Mouse (Mus musculus): Measurements from ENCODE around the gene Togaram2. TPM values are rescaled to one million over a fixed set of nuclear protein-coding genes. Genes with fewer than 3 reads are reported as not detected.

Gene Togaram2
- polyA plus RNA-seq, 1 experiment from 2014 or later: 1.9 TPM

GRCm38 (mm10) chr17:71669511-71669910 is 3.5 kb upstream of the Togaram2 start:
- ATAC-seq (replicated peaks; ENCODE audit: insufficient number of reproducible peaks, low FRiP score, low TSS enrichment): no peak
- no peaks in the 10 kb centered on the region for H3K36me3 ChIP-seq (ENCODE audit: control insufficient read depth, insufficient read depth, low read length)
- H3K4me3 ChIP-seq (ENCODE audit: low read depth, low read length): no peak overlapping the region
- H3K4me2 ChIP-seq: no peak overlapping the region
- H3K9ac ChIP-seq (ENCODE audit: low read depth, low read length): no peak overlapping the region
- H3K27me3 ChIP-seq (ENCODE audit: control insufficient read depth, insufficient read depth, low read length): no peaks in the 10 kb centered on the region
- WGBS (ENCODE audit: insufficient replicate concordance): 75% methylated on average over 5 of the region's 5 CpGs
- no peaks in the 10 kb centered on the region for H3K4me1 ChIP-seq (ENCODE audit: control insufficient read depth, insufficient read depth, low read length)
- no peak overlapping the region for H3K27ac ChIP-seq (ENCODE audit: low read depth, low read length)
- no peaks in the 10 kb centered on the region; the same call in 1 of the 2 replicates for H3K9me3 ChIP-seq (replicated peaks; ENCODE audit: control insufficient read depth, low read length)

GRCm38 (mm10) chr17:71671840-71672546 is 1.1 kb upstream of the Togaram2 start:
- Histone ChIP-seq H3K9me3 (replicated peaks; ENCODE audit: control insufficient read depth, low read length) (no peaks in the 10 kb centered on the region; the same call in 1 of the 2 replicates), H3K27me3 (ENCODE audit: control insufficient read depth, insufficient read depth, low read length) (no peaks in the 10 kb centered on the region), H3K4me2 (no peak overlapping the region), H3K4me3 (ENCODE audit: low read depth, low read length) (no peak overlapping the region), H3K36me3 (ENCODE audit: control insufficient read depth, insufficient read depth, low read length) (no peaks in the 10 kb centered on the region), H3K27ac (ENCODE audit: low read depth, low read length) (no peak overlapping the region), H3K4me1 (ENCODE audit: control insufficient read depth, insufficient read depth, low read length) (no peaks in the 10 kb centered on the region), H3K9ac (ENCODE audit: low read depth, low read length) (no peak overlapping the region)
- WGBS (ENCODE audit: insufficient replicate concordance): 50% methylated on average over 17 of the region's 17 CpGs
- ATAC-seq (replicated peaks; ENCODE audit: insufficient number of reproducible peaks, low FRiP score, low TSS enrichment): no peak

- H3K27ac ChIP-seq (ENCODE audit: low read depth, low read length): no peak overlapping the region
- no peaks in the 10 kb centered on the region for H3K9me3 ChIP-seq (replicated peaks; ENCODE audit: control insufficient read depth, low read length)
- no peak overlapping the region for H3K4me2 ChIP-seq
- no peaks in the 10 kb centered on the region for H3K36me3 ChIP-seq (ENCODE audit: control insufficient read depth, insufficient read depth, low read length)
- H3K27me3 ChIP-seq (ENCODE audit: control insufficient read depth, insufficient read depth, low read length): no peaks in the 10 kb centered on the region
- no peak overlapping the region for H3K9ac ChIP-seq (ENCODE audit: low read depth, low read length)
- no peak for ATAC-seq (replicated peaks; ENCODE audit: insufficient number of reproducible peaks, low FRiP score, low TSS enrichment)
- no peaks in the 10 kb centered on the region for H3K4me1 ChIP-seq (ENCODE audit: control insufficient read depth, insufficient read depth, low read length)
- 77% methylated on average over 9 of the region's 9 CpGs for WGBS (ENCODE audit: insufficient replicate concordance)
- H3K4me3 ChIP-seq (ENCODE audit: low read depth, low read length): no peak overlapping the region
These were observed 875 bp downstream of the Togaram2 start for GRCm38 (mm10) chr17:71673936-71674335.

- Histone ChIP-seq H3K9me3 (replicated peaks; ENCODE audit: control insufficient read depth, low read length) (no peaks in the 10 kb centered on the region), H3K27me3 (ENCODE audit: control insufficient read depth, insufficient read depth, low read length) (no peaks in the 10 kb centered on the region), H3K4me2 (no peak overlapping the region), H3K4me3 (ENCODE audit: low read depth, low read length) (no peak overlapping the region), H3K36me3 (ENCODE audit: control insufficient read depth, insufficient read depth, low read length) (no peaks in the 10 kb centered on the region), H3K4me1 (ENCODE audit: control insufficient read depth, insufficient read depth, low read length) (no peaks in the 10 kb centered on the region), H3K27ac (ENCODE audit: low read depth, low read length) (no peak overlapping the region), H3K9ac (ENCODE audit: low read depth, low read length) (no peak overlapping the region)
- ATAC-seq (replicated peaks; ENCODE audit: insufficient number of reproducible peaks, low FRiP score, low TSS enrichment): no peak
- 89% methylated on average over 18 of the region's 18 CpGs for WGBS (ENCODE audit: insufficient replicate concordance)
These were observed 1.8 kb downstream of the Togaram2 start for GRCm38 (mm10) chr17:71674886-71675285.

GRCm38 (mm10) chr17:71681666-71682065 is 8.6 kb downstream of the Togaram2 start:
- ATAC-seq (replicated peaks; ENCODE audit: insufficient number of reproducible peaks, low FRiP score, low TSS enrichment): no peak
- 71% methylated on average over 14 of the region's 14 CpGs for WGBS (ENCODE audit: insufficient replicate concordance)
- Histone ChIP-seq H3K4me1 (ENCODE audit: control insufficient read depth, insufficient read depth, low read length) (no peaks in the 10 kb centered on the region), H3K36me3 (ENCODE audit: control insufficient read depth, insufficient read depth, low read length) (no peaks in the 10 kb centered on the region), H3K27me3 (ENCODE audit: control insufficient read depth, insufficient read depth, low read length) (no peaks in the 10 kb centered on the region), H3K9me3 (replicated peaks; ENCODE audit: control insufficient read depth, low read length) (no peaks in the 10 kb centered on the region), H3K4me3 (ENCODE audit: low read depth, low read length) (no peak overlapping the region), H3K9ac (ENCODE audit: low read depth, low read length) (no peak overlapping the region), H3K4me2 (no peak overlapping the region), H3K27ac (ENCODE audit: low read depth, low read length) (no peak overlapping the region)

GRCm38 (mm10) chr17:71682379-71682778 is 9.3 kb downstream of the Togaram2 start:
- Histone ChIP-seq H3K4me2 (no peak overlapping the region), H3K27me3 (ENCODE audit: control insufficient read depth, insufficient read depth, low read length) (no peaks in the 10 kb centered on the region), H3K4me3 (ENCODE audit: low read depth, low read length) (no peak overlapping the region), H3K36me3 (ENCODE audit: control insufficient read depth, insufficient read depth, low read length) (no peaks in the 10 kb centered on the region), H3K4me1 (ENCODE audit: control insufficient read depth, insufficient read depth, low read length) (no peaks in the 10 kb centered on the region), H3K9ac (ENCODE audit: low read depth, low read length) (no peak overlapping the region), H3K9me3 (replicated peaks; ENCODE audit: control insufficient read depth, low read length) (no peaks in the 10 kb centered on the region), H3K27ac (ENCODE audit: low read depth, low read length) (no peak overlapping the region)
- no peak for ATAC-seq (replicated peaks; ENCODE audit: insufficient number of reproducible peaks, low FRiP score, low TSS enrichment)
- 73% methylated on average over 4 of the region's 4 CpGs for WGBS (ENCODE audit: insufficient replicate concordance)

- Histone ChIP-seq H3K27me3 (ENCODE audit: control insufficient read depth, insufficient read depth, low read length) (no peaks in the 10 kb centered on the region), H3K27ac (ENCODE audit: low read depth, low read length) (no peak overlapping the region), H3K9me3 (replicated peaks; ENCODE audit: control insufficient read depth, low read length) (no peaks in the 10 kb centered on the region), H3K4me2 (no peak overlapping the region), H3K4me3 (ENCODE audit: low read depth, low read length) (no peak overlapping the region), H3K4me1 (ENCODE audit: control insufficient read depth, insufficient read depth, low read length) (no peaks in the 10 kb centered on the region), H3K9ac (ENCODE audit: low read depth, low read length) (no peak overlapping the region), H3K36me3 (ENCODE audit: control insufficient read depth, insufficient read depth, low read length) (no peaks in the 10 kb centered on the region)
- 82% methylated on average over 6 of the region's 6 CpGs for WGBS (ENCODE audit: insufficient replicate concordance)
- ATAC-seq (replicated peaks; ENCODE audit: insufficient number of reproducible peaks, low FRiP score, low TSS enrichment): no peak
These were observed 10.2 kb downstream of the Togaram2 start for GRCm38 (mm10) chr17:71683281-71683680.

- Histone ChIP-seq H3K9me3 (replicated peaks; ENCODE audit: control insufficient read depth, low read length) (no peaks in the 10 kb centered on the region), H3K27me3 (ENCODE audit: control insufficient read depth, insufficient read depth, low read length) (no peaks in the 10 kb centered on the region), H3K4me3 (ENCODE audit: low read depth, low read length) (no peak overlapping the region), H3K4me1 (ENCODE audit: control insufficient read depth, insufficient read depth, low read length) (no peaks in the 10 kb centered on the region), H3K4me2 (no peak overlapping the region), H3K36me3 (ENCODE audit: control insufficient read depth, insufficient read depth, low read length) (no peaks in the 10 kb centered on the region), H3K9ac (ENCODE audit: low read depth, low read length) (no peak overlapping the region), H3K27ac (ENCODE audit: low read depth, low read length) (no peak overlapping the region)
- no peak for ATAC-seq (replicated peaks; ENCODE audit: insufficient number of reproducible peaks, low FRiP score, low TSS enrichment)
- WGBS (ENCODE audit: insufficient replicate concordance): 50% methylated on average over 5 of the region's 5 CpGs
These were observed 11.1 kb downstream of the Togaram2 start for GRCm38 (mm10) chr17:71684103-71684608.

GRCm38 (mm10) chr17:71687436-71687835 is 14.4 kb downstream of the Togaram2 start:
- no peaks in the 10 kb centered on the region for H3K27me3 ChIP-seq (ENCODE audit: control insufficient read depth, insufficient read depth, low read length)
- H3K9ac ChIP-seq (ENCODE audit: low read depth, low read length): no peak overlapping the region
- H3K4me1 ChIP-seq (ENCODE audit: control insufficient read depth, insufficient read depth, low read length): 0 out of 2 replicates have a peak, but pooled peaks cover 3% of the 10 kb centered on the region
- no peaks in the 10 kb centered on the region for H3K9me3 ChIP-seq (replicated peaks; ENCODE audit: control insufficient read depth, low read length)
- H3K4me2 ChIP-seq: no peak overlapping the region
- H3K27ac ChIP-seq (ENCODE audit: low read depth, low read length): no peak overlapping the region
- no peak overlapping the region for H3K4me3 ChIP-seq (ENCODE audit: low read depth, low read length)
- H3K36me3 ChIP-seq (ENCODE audit: control insufficient read depth, insufficient read depth, low read length): no peaks in the 10 kb centered on the region
- no peak for ATAC-seq (replicated peaks; ENCODE audit: insufficient number of reproducible peaks, low FRiP score, low TSS enrichment)
- 65% methylated on average over 9 of the region's 9 CpGs for WGBS (ENCODE audit: insufficient replicate concordance)
